Mouse (Mus musculus): Measurements from ENCODE around the gene Fam192a. TPM values are rescaled to one million over a fixed set of nuclear protein-coding genes. Genes with fewer than 3 reads are reported as not detected.
A peak's percentile ranks its signal among the peaks of the same experiment; 100 is the strongest.

Gene Fam192a
- polyA plus RNA-seq, 1 experiment from 2014 or later = 57.1 TPM

DNA sequence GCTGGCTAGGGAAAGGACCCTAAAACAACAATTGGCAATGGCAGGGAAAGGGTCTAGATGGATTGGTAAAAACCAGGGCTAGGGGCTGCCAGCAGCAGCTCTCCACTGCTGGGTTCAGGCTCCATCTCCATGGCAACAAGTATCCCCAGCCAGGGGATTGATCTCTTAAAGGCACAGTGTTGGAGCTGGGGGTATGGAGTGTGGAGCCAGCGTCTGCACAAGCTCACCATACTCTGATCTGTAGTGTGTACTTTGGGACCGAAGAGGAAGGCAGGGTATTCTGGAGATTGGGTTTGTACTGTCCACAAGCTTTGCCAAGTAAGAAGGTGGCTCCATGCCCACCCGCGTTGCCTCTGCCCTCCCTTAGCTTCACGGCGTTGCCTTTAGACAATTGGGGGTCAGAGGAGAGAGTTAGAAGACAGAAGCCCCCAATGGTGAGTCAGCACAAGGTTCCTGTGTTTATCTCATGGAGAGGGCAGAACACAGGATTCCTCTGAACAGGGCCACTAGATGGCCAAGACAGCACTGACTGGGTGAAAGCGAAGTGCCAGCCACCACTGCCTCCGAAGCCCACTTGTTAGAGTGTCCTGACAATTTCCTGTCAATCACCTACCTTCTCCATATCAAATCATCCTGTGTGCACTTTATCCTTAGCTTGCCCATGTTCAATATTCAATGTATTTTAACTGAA lies 34.5 kb downstream of the Fam192a start:
- no peak overlapping the region for H3K4me2 ChIP-seq (replicated peaks; ENCODE audit: low read depth, low read length)
- H3K9me3 ChIP-seq (ENCODE audit: control insufficient read depth, low read depth, low read length) = no peaks in the 10 kb centered on the region
- H3K4me3 ChIP-seq (ENCODE audit: low read depth, low read length) = no peak overlapping the region
- H3K27ac ChIP-seq (ENCODE audit: low read length) = no peak overlapping the region
- H3K27me3 ChIP-seq (ENCODE audit: control insufficient read depth, insufficient read depth, low read length) = no peaks in the 10 kb centered on the region
- no peaks in the 10 kb centered on the region for H3K36me3 ChIP-seq (ENCODE audit: control insufficient read depth, insufficient read depth, low read length)
- no peaks in the 10 kb centered on the region for H3K4me1 ChIP-seq (ENCODE audit: control insufficient read depth, insufficient read depth, low read length)
- no peak for ATAC-seq (ENCODE audit: insufficient number of reproducible peaks, insufficient read depth, low FRiP score, low read depth)
- H3K9ac ChIP-seq (replicated peaks; ENCODE audit: low read depth, low read length) = no peak overlapping the region
- 80% methylated on average over 8 of the region's 8 CpGs for WGBS

DNA sequence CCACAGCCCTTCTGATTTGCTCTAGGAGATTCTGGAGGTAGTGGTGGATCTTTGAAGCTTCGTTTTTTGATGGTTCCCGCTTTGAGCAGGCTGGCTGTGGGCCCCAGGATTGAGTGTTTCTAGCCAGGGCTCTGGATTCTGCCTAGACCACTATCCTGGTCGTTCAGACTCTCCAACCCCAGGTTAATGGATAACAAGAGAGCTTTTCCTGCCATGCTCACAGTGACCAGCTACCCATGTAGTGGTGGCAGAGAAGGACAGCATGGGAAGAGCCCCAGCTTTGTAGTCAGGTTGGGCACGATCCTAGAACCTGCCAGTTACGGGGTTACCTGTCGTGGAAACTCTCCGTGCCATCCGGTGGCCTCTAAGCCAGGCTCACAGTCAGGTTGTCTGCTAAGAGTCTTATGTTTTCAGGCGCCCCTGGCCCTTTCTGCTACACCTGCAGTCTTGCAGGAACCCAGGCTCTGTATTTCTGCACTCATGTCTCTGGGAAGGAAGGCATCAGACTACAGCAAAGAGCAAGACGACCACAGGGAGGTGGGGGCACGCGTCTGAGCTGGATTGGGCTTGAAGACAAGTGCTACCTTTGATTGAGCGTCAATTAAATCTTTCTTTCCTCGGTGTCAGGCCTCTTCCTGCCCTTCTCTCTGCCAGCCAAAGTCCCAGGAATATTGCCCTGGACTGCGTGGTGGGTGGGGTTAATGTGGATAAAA lies 35.2 kb downstream of the Fam192a start:
- H3K4me1 ChIP-seq (ENCODE audit: control insufficient read depth, insufficient read depth, low read length) = no peaks in the 10 kb centered on the region
- H3K4me3 ChIP-seq (ENCODE audit: low read depth, low read length) = no peak overlapping the region
- H3K27me3 ChIP-seq (ENCODE audit: control insufficient read depth, insufficient read depth, low read length) = no peaks in the 10 kb centered on the region
- H3K4me2 ChIP-seq (replicated peaks; ENCODE audit: low read depth, low read length) = no peak overlapping the region
- ATAC-seq (ENCODE audit: insufficient number of reproducible peaks, insufficient read depth, low FRiP score, low read depth) = no peak
- H3K9me3 ChIP-seq (ENCODE audit: control insufficient read depth, low read depth, low read length) = no peaks in the 10 kb centered on the region
- 57% methylated on average over 15 of the region's 15 CpGs for WGBS
- H3K27ac ChIP-seq (ENCODE audit: low read length) = no peak overlapping the region
- H3K9ac ChIP-seq (replicated peaks; ENCODE audit: low read depth, low read length) = no peak overlapping the region
- H3K36me3 ChIP-seq (ENCODE audit: control insufficient read depth, insufficient read depth, low read length) = no peaks in the 10 kb centered on the region

DNA sequence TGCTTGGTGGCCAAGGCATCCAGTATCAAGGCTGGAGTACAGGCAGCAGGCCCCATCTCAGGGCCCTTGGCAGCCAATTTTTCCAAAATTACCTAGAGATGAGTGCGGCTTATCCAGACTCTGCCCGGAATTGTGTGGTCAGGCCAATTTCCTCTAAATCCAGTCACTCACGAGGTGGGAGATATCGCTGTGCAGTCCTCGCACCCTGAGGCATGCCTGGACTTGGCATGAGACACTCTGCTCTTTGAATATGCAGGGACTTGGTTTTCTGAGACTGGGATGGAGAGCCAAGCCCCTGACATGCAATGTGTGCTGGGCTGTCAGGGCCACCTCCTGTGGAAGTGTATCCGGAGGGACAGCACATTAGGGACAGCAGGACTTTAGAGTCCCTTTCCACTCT lies 35.8 kb downstream of the Fam192a start:
- no peak for ATAC-seq (ENCODE audit: insufficient number of reproducible peaks, insufficient read depth, low FRiP score, low read depth)
- H3K4me3 ChIP-seq (ENCODE audit: low read depth, low read length) = no peak overlapping the region
- no peaks in the 10 kb centered on the region for H3K4me1 ChIP-seq (ENCODE audit: control insufficient read depth, insufficient read depth, low read length)
- no peaks in the 10 kb centered on the region for H3K27me3 ChIP-seq (ENCODE audit: control insufficient read depth, insufficient read depth, low read length)
- H3K9ac ChIP-seq (replicated peaks; ENCODE audit: low read depth, low read length) = no peak overlapping the region
- no peak overlapping the region for H3K27ac ChIP-seq (ENCODE audit: low read length)
- no peaks in the 10 kb centered on the region for H3K9me3 ChIP-seq (ENCODE audit: control insufficient read depth, low read depth, low read length)
- H3K36me3 ChIP-seq (ENCODE audit: control insufficient read depth, insufficient read depth, low read length) = no peaks in the 10 kb centered on the region
- 58% methylated on average over 6 of the region's 6 CpGs for WGBS
- H3K4me2 ChIP-seq (replicated peaks; ENCODE audit: low read depth, low read length) = no peak overlapping the region

DNA sequence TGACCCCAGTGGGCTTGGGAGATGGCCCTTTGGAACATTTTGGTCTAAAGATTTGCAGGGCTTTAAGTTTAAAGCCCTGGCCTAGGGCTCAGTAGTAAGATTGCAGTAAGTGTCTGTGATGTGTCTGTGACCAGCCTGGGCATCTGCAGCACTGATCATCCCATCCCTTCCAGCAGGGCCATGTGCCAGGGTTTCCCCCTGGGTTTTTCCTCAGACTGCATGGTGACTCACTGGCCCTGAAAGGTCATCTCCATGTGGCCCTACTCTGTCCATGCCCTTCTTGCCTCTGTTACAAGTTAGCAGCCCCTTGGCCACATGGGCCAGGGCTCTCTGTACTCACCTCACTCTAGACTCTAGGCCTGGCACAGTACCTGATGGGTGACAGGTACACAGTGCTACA lies 37.4 kb downstream of the Fam192a start:
- Histone ChIP-seq H3K27ac (ENCODE audit: low read length) (no peak overlapping the region), H3K27me3 (ENCODE audit: control insufficient read depth, insufficient read depth, low read length) (no peaks in the 10 kb centered on the region), H3K9ac (replicated peaks; ENCODE audit: low read depth, low read length) (no peak overlapping the region), H3K9me3 (ENCODE audit: control insufficient read depth, low read depth, low read length) (no peaks in the 10 kb centered on the region), H3K4me2 (replicated peaks; ENCODE audit: low read depth, low read length) (no peak overlapping the region), H3K4me1 (ENCODE audit: control insufficient read depth, insufficient read depth, low read length) (no peaks in the 10 kb centered on the region), H3K36me3 (ENCODE audit: control insufficient read depth, insufficient read depth, low read length) (no peaks in the 10 kb centered on the region), H3K4me3 (ENCODE audit: low read depth, low read length) (no peak overlapping the region)
- ATAC-seq (ENCODE audit: insufficient number of reproducible peaks, insufficient read depth, low FRiP score, low read depth) = no peak

DNA sequence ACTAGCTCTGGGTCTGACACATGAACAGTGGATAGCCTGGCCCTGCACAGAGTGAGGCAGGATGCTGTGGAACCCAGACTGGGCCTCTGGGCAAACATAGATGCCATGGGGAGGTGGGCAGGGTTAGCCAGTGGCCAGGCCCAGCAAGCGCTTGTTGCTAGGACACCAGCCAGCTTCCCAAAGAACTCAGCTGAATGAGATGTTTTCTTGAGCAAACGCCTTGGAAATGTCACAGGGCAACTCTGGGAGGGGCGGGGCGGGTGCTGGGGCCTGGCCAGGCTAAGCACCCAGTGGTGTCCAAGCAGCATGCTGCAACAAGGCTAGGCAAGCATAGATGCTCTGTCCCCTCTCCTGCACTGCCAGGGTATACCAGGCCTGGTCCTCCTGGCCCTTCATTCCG lies 40.5 kb downstream of the Fam192a start:
- Histone ChIP-seq H3K4me2 (replicated peaks; ENCODE audit: low read depth, low read length) (no peak overlapping the region), H3K4me1 (ENCODE audit: control insufficient read depth, insufficient read depth, low read length) (0 out of 2 replicates have a peak, but pooled peaks cover 2% of the 10 kb centered on the region), H3K27me3 (ENCODE audit: control insufficient read depth, insufficient read depth, low read length) (no peaks in the 10 kb centered on the region), H3K36me3 (ENCODE audit: control insufficient read depth, insufficient read depth, low read length) (no peaks in the 10 kb centered on the region), H3K9ac (replicated peaks; ENCODE audit: low read depth, low read length) (no peak overlapping the region), H3K9me3 (ENCODE audit: control insufficient read depth, low read depth, low read length) (no peaks in the 10 kb centered on the region), H3K4me3 (ENCODE audit: low read depth, low read length) (no peak overlapping the region), H3K27ac (ENCODE audit: low read length) (no peak overlapping the region)
- WGBS = 56% methylated on average over 5 of the region's 5 CpGs
- ATAC-seq (ENCODE audit: insufficient number of reproducible peaks, insufficient read depth, low FRiP score, low read depth) = no peak

DNA sequence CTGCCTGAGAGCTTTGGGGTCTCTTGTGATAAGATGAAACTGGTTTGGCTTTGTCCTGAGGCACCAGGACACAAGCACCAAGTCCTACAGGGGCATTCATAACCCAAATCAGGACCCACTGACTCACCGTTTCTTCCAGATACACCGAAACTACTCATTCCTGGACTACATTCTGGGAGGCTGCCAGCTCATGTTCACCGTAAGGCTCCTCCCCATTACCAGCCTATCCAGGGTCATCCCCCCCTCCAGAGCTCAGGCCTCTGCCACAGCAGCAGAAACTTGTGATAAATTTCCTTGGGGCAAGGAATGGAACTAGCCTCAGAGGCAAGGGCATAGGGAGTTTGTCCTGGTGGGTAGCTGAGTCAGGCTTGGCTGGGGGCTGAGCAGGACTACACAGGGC lies 44.5 kb downstream of the Fam192a start:
- Histone ChIP-seq H3K36me3 (ENCODE audit: control insufficient read depth, insufficient read depth, low read length) (no peaks in the 10 kb centered on the region), H3K9me3 (ENCODE audit: control insufficient read depth, low read depth, low read length) (no peaks in the 10 kb centered on the region), H3K27me3 (ENCODE audit: control insufficient read depth, insufficient read depth, low read length) (no peaks in the 10 kb centered on the region), H3K27ac (ENCODE audit: low read length) (no peak overlapping the region), H3K4me1 (ENCODE audit: control insufficient read depth, insufficient read depth, low read length) (0 out of 2 replicates have a peak, but pooled peaks cover 2% of the 10 kb centered on the region), H3K4me3 (ENCODE audit: low read depth, low read length) (no peak overlapping the region), H3K4me2 (replicated peaks; ENCODE audit: low read depth, low read length) (no peak overlapping the region), H3K9ac (replicated peaks; ENCODE audit: low read depth, low read length) (no peak overlapping the region)
- WGBS = 56% methylated on average over 3 of the region's 3 CpGs
- no peak for ATAC-seq (ENCODE audit: insufficient number of reproducible peaks, insufficient read depth, low FRiP score, low read depth)

DNA sequence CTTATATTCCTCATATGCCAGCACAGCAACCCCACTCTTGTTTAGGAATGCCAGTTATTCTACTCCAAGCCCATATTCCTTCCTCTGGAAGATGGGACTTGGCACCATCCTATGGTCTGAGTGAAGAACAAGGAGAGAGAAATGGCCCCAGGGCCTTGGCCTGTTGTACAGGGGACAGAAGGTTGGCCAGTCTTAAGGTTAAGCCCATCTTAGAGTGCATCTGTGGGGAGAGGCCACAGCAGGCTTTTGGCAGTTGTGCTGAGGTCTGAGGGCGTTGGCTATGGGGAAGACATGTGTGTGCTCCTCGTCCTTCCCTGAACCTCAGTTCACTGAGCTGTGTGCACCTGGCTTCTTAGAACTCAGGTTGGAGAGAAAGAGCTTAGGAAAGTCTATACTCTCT lies 49.1 kb downstream of the Fam192a start:
- ATAC-seq (ENCODE audit: insufficient number of reproducible peaks, insufficient read depth, low FRiP score, low read depth) = no peak
- Histone ChIP-seq H3K9ac (replicated peaks; ENCODE audit: low read depth, low read length) (no peak overlapping the region), H3K4me3 (ENCODE audit: low read depth, low read length) (no peak overlapping the region), H3K27me3 (ENCODE audit: control insufficient read depth, insufficient read depth, low read length) (no peaks in the 10 kb centered on the region), H3K36me3 (ENCODE audit: control insufficient read depth, insufficient read depth, low read length) (no peaks in the 10 kb centered on the region), H3K9me3 (ENCODE audit: control insufficient read depth, low read depth, low read length) (no peaks in the 10 kb centered on the region), H3K4me1 (ENCODE audit: control insufficient read depth, insufficient read depth, low read length) (0 out of 2 replicates have a peak, but pooled peaks cover 2% of the 10 kb centered on the region), H3K27ac (ENCODE audit: low read length) (no peak overlapping the region), H3K4me2 (replicated peaks; ENCODE audit: low read depth, low read length) (no peak overlapping the region)
- 84% methylated on average over 2 of the region's 2 CpGs for WGBS

DNA sequence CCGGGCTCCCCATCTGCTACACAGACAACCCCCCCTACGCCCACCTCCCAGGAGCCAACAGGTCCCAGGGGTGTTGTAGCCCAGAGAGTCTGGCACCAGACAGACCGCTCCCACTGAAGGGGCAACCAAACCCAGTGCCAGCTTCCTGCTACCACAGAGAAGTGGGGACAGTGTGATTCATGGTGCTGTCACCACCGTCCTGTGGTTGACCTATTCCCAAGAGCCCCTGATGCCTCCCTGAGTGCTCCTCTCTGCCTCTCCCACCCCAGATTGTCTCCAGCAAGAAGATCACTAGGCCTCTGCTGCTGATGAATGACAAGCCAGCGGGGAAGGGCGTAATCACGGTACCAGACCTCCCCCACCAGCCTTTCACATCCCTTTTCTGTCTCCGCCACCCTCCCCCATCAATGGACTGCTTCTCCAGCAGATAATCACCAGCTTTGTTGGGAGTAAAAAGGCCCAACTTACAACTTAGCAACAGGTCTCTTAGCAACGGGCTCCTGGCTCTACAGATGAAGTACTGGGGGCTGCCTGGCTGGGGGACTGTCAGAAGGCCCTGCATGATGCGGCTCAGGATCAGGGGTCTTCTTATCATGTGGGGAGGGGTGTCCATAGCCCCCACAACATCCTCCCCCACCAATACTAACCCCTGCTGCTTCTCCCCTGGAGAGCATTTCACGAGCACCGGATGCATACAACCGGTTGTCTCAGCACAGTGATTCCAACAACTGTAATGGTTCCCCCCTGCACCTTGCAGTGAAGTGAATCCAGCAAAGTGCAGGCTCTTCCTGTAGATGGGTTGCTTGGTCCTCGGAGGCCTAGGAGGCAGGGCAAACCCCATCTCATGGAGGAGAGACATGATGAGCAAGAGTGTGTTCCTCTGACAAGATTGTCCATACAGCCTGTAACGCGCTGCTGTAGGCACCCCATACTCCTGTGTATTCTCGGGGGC lies 50.0 kb downstream of the Fam192a start:
- Histone ChIP-seq H3K4me1 (ENCODE audit: control insufficient read depth, insufficient read depth, low read length) (no peaks in the 10 kb centered on the region), H3K9me3 (ENCODE audit: control insufficient read depth, low read depth, low read length) (no peaks in the 10 kb centered on the region), H3K27ac (ENCODE audit: low read length) (no peak overlapping the region), H3K27me3 (ENCODE audit: control insufficient read depth, insufficient read depth, low read length) (no peaks in the 10 kb centered on the region), H3K4me3 (ENCODE audit: low read depth, low read length) (no peak overlapping the region), H3K4me2 (replicated peaks; ENCODE audit: low read depth, low read length) (no peak overlapping the region), H3K36me3 (ENCODE audit: control insufficient read depth, insufficient read depth, low read length) (no peaks in the 10 kb centered on the region), H3K9ac (replicated peaks; ENCODE audit: low read depth, low read length) (no peak overlapping the region)
- 56% methylated on average over 17 of the region's 17 CpGs for WGBS
- 0 out of 2 replicates have a peak, but pooled peaks have one; percentile 44 for ATAC-seq (ENCODE audit: insufficient number of reproducible peaks, insufficient read depth, low FRiP score, low read depth)

Measured in stomach, embryonic 14.5 days (tissue).